Mouse (Mus musculus) WW6 (cell line): ENCODE measurements around the gene Nav2.

Experiments
- DNase-seq: peaks from one replicate; pipeline ENCODE4 v3.0.0-alpha.2; 2013; ENCODE audit warnings: low read depth, low spot score

Nav2 gene

DNA sequence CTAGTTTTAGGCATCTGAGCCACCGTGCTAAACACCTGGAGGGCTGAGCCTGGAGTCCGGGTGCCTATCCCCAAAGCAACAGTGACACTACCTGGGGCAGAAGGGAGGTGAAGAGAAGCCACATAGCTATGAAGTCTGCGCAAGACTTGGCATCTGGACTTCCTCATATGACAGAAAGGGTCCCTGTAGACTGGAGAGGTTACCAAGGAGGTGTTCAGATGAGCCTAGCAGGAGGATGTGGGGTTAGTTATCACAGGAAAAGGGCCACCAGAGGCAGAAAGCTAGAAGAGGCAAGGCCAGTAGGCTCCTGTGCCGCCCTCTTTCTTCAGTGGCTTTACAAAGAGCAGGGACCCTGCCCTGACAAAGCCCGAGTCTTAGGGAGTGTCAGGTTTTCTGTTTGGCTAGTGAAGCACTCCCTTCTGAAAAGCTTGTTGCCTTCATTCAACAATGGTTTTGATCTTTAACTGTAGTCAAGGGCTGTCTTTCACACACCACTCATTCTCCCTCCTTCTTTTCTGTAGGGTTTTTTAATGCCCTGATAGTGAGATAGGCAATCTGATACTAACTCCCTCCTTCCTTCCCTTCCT, 417.7 kb downstream of the Nav2 start:
- DNase-seq, result no peak

DNA sequence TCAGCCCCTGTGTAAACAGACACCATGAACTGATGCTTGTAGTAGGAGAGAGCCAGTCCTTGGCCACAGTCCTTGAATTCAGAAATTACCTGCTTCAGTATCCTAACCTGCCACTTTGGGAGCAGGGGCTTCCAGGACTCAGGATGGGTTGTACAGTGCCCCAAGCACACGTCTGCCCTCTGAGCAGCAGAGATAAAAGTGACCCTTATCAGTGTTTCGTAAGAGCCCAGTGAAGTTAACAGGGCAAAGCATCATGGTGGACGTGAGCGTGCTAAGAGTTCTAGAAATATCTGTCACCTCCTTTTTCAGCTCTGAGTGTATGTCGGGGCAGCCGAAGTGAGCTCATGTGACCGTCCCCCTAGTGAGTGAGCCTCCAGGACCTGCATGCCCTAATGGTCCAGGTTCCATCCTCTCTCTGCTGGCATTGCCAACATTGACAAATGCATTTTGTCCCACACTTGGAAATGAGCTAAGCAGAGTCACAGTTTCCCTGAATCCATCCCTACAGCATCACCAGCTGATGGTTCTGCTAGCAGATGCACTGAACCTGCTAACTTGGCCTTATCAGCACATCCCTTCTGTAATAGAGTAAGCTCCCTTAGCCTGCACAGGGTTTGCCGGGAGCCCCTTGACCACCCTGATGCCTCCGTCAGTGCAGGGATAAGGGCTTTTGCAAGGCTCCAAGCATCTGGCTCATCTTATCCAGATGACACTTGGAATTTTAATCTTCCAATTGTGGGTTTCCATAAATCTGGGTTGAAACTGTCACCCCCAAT, 418.6 kb downstream of the Nav2 start:
- no peak for DNase-seq

DNA sequence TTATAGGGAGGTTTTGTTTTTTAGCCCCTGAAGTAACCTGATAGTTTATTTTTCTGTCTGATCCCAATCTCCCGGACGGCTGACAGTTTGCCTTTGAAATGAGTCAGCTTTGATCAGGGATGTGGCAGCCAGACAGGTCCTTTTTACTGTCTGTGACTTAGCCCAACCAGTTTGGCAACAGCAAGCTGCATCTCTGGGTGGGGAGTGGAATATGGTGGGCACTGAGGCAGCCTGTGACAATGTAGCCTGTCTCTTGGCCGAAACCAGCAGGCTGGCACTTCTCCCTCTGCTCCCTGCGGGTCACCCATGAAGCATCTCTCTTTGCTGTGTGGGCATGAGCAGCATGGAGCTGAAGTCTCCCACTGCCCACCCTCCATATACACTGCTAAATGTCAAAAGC, 421.7 kb downstream of the Nav2 start:
- DNase-seq, result no peak

DNA sequence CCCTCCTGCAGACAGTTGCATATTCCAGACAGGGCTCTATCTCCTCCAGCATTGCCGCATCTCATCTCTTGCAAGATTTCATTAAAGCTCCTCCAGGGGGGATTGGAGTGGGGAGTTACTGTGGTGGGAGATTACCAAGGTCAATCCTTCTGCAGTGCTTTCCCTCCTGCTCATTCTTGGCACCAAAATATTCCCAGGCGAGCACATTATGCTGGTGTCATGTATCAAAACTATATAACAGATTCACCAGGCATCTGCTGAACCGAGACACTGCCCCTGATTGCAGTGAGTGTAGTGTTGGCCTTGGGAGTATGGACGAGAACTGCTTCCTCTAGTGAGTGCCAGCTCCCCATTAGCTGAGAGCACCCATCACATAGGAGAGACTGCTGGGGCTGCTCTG, 423.4 kb downstream of the Nav2 start:
- no peak for DNase-seq

DNA sequence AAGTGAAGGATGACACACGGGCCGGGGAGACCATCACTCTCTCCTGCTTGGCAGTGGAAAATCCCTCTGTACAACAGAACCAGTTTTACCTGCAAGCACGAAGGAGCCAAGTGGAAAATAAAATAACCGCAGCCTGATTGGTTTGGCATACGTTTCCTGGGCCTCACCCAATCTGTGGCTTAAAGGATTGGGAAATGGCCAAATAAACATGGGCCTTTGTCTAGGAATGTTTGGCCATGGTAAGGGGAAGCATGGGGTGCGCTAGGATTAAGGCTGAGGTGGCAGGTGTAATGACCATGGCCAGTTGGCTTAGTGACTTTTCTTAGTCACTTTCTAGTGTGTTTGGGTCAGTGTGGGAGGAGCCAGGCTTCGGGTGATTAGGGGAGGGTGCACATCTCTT, 424.1 kb downstream of the Nav2 start:
- no peak for DNase-seq

GRCm38 (mm10) chr7:49334163-49334562, 425.6 kb downstream of the Nav2 start:
- DNase-seq, result no peak

- DNase-seq, result no peak
These were observed 426.5 kb downstream of the Nav2 start for GRCm38 (mm10) chr7:49335056-49335455.

DNA sequence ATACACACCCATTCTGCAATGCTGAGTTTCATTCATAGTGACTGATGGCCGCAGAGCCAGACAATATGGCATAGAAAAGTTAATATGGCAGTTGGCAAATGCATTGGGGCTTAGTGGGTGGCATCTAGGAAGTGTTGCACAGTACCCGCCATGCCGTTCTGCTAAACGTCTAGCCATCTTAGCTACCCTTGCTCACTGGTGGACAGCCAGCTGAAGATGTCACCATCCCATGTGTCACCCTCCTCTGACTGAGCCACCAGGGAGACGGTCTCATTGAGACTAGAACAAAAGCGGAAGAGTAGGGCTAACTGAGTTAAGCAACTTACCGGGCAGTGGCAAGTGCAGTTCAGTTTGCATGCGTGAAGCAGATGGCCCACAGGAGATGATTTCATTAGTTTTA, 428.2 kb downstream of the Nav2 start:
- DNase-seq, result no peak

- DNase-seq, result no peak
These were observed 429.2 kb downstream of the Nav2 start for GRCm38 (mm10) chr7:49337710-49338109.

- DNase-seq, result no peak
These were observed 431.4 kb downstream of the Nav2 start for GRCm38 (mm10) chr7:49339953-49340352.

DNA sequence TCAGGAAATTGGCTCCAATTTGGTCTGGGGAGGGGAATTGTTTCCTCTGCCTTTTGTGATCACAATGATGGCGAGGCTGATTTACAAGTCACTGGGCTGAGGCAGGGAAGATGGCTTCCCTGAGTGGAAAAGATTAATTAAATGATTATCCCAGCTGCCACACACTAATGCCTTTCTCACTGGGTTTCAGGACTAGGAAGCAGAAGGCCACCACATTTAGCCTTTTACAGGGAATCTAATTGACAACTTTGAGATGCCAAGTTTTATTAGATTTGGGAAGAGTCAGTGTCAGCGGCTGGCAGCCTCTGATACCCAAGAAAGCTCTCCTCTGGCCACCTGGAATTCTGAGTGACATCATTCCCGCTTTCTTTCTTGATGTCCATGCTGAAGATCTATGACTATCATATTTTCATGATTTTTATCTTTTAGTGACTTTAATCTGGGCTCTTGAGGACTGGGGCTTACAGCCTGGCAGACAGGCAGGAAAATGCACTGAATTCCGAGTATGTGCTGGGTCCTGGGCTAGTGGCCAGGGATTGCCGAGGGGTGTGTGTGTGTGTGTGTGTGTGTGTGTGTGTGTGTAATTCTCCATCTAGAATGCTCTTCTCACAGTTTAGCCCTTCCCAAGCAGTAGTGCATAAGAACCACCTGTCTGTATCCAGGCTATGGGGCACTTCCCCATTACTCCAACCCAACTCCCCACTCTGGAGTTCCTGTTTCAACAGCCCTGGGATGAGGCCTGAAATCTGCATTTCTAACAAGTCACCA, 432.8 kb downstream of the Nav2 start:
- DNase-seq, result no peak

DNA sequence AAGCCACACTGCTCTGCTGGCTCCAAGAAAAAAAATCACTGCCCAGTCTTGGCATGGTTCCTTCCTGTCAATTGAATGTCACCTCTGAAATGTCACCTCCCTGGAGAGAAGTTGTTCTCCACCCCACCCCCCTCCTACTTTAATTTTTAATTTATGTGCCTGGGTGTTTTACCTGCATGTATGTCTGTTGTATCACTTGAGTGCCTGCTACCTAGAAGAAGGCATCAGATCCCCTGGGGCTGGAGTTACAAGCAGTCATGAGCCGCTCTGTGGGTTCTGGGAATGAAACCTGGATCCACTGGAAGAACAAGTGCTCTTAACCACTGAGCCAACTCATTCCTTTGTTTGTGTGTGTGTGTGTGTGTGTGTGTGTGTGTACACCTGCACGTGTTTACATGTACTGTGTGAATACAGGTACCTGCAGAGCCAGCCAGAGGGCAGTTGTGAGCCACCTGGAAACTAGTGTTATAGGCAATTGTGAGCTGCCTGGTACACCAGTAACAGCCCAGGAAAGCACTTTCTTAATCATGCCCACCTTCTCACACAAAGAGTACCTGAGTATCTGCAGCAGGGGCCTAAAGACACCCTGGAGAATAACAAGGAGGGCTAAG, 433.5 kb downstream of the Nav2 start:
- no peak for DNase-seq

GRCm38 (mm10) chr7:49342556-49343080, 434.1 kb downstream of the Nav2 start:
- no peak for DNase-seq

DNA sequence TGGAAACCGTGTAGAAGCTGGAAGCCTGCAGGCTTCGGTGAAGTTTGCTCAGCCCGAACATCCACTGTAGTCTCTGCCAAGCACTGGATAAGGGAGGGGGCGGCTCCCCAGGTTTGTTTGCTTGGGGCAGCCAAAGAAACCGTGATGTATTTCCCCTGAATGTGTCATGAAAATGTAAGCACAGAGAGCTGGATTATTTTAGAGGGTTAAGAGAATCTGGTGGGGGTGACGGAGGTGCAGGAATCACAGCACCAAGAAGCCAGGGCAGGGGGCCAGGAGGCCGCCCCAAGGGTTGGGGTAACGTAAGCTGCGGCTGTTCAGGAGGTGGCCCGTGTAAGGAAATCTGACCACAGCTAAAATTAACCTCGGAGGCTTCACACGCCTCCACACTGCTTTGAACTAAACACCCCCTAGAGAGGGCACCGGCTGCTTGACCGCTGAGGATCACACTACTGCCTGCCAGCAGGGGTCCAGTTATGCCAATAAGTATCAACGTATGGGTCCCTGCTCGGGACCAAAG, 434.6 kb downstream of the Nav2 start:
- DNase-seq, result no peak

DNA sequence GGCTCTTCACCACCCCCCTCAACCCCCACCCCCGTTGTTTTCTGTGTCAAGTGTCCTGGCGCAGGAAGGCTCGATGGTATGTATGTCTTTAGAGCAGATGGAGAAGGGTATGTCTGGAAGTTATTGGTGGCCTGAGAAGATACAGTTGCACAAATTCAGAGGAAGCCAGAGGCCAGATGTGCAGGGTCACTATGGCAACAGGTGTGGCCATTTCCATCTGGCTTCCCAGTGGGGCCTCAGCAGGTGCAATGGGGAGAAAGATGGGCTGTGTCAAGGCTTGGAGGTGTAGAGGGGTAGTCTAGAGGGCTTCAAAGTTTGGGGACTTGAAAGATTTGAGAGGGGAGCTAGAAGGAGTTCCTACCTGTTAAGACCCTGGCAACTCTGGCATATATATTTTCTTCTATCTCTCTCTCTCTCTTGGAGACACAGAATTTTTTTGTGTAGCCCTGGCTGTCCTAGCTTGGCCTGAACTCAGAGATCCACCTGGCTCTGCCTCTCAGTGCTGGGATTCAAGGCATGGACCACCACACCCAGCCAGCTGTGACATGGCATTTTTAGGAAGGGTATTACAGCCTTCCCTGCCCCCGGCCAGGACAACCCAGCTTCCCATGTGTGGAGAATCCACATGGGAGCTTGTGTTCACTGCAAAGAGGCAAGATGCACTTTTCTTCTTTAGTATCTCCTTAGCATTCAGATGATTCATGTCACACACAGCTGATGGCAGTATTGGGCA, 435.4 kb downstream of the Nav2 start:
- no peak for DNase-seq

GRCm38 (mm10) chr7:49347338-49348272, 439.1 kb downstream of the Nav2 start:
- no peak for DNase-seq

- no peak for DNase-seq
These were observed 440.1 kb downstream of the Nav2 start for GRCm38 (mm10) chr7:49348636-49349035.

DNA sequence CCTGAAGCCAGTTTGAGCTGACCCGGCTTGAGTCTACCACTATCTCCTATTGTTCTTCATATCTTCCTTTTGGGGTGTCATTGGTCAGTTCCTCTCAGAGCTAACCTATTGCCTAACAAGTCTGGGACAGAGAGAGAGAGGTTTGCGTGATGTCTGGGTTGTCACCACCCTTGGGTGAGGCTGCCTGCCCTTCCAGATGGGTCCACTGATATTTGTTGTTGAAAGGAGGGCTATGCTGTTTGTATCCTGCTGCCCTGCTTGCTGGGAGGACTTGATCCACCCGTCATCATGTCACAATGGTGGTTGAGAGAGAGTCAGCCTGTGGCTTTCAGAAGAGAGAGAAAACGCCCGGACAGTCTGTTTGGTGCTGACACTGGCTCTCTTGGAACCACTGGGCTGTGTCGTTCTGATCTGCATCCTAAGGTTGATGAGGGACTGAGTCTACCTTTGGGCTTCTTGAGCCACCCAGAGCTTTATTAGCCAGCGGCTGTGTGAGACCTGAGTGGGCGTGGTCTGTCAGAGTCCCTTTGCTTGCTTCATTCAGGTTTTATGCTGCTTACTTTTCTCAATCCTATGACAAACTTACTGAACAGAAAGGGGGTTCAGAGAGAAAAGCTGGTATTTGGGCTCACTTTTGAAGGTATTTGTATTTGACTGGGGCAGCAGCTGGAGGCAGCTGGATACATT, 441.9 kb downstream of the Nav2 start:
- no peak for DNase-seq

DNA sequence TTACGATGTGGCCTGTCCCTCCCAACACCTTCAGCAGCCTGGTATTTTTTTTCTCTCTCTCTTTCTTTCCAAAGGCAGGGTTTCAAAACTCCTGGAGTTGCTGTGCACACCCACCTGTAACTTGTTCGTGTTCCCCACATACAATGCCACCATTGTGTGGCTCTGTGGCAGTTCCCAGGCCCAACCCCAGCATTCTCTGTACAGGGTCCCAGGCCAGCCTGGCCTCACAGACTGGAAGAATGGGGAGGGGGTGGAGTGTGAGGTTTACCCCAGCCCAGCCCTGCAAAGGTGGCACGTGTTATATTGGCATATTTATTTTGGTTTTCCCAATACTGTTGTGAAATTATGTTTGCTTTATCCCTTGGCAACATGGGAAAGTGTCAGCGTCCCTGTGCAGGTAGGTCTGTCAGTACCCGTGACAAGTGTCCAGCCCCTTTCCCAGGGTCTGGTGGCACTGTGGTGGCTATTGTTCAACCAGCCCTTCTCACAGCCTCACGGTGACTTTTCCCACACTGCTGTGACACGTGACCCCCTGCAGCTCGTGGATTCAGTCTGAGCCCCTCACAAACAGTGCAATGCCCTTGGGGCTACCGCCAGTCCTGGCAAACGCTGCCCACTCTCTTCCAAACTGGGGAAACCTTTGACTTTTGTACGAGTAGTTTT, 443.2 kb downstream of the Nav2 start:
- no peak for DNase-seq
